Mouse (Mus musculus) E14TG2a.4 (cell line): ENCODE data around the gene Zfp366.
A peak's percentile ranks its signal among the peaks of the same experiment; 100 is the strongest.

ENCODE experiments used
- H3K27me3 ChIP-seq: 2 replicates; pipeline ENCODE4 v1.6.1; 2014; ENCODE audit warnings: low read length, control low read depth; ENCODE audit not compliant: insufficient read depth
- H3K36me3 ChIP-seq: 2 replicates; pipeline ENCODE4 v1.6.1; 2014; ENCODE audit warnings: low read length, control low read depth; ENCODE audit not compliant: insufficient read depth
- H3K4me1 ChIP-seq: replicated peaks from 2 replicates; pipeline ENCODE4 v1.6.1; 2014; ENCODE audit warnings: low read depth, low read length, control low read depth
- H3K4me3 ChIP-seq: replicated peaks from 2 replicates; pipeline ENCODE4 v1.5.1; 2014; ENCODE audit warnings: mild to moderate bottlenecking, low read length
- H3K9me3 ChIP-seq: 2 replicates; pipeline ENCODE4 v1.6.1; 2014; ENCODE audit warnings: low read length, control low read depth
- CTCF ChIP-seq: conservative IDR thresholded peaks from 2 replicates; pipeline ENCODE4 v1.5.1; 2014; ENCODE audit warnings: low read length
- NANOG ChIP-seq: IDR thresholded peaks from 2 replicates; pipeline ENCODE4 v1.6.1; 2014; ENCODE audit warnings: borderline replicate concordance, low read length, mixed read lengths
- POU5F1 ChIP-seq: IDR thresholded peaks from 2 replicates; pipeline ENCODE4 v1.6.1; 2014; ENCODE audit warnings: low read length, borderline replicate concordance

Zfp366 gene

DNA sequence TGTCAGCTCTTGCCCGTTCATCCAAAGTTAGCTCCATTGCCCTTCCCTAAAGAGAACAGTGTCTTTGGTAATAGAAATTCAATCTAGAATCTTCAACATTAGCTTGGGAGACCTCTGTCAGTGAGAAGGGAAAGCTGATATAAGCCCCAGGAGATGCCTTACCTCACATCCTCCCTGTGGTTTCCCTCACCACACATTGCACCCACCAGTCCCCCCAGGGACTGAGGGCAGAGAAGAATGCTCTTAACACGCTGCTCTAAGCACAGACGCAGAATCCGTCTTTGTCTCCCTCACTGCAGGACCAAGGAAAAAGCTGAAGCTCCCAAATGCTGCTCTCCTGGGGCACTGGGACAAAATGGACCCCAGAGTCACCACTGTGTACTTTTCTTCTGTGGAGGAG, 58.3 kb downstream of the Zfp366 start:
- Histone ChIP-seq H3K36me3 (no peaks in the 10 kb centered on the region), H3K27me3 (peaks cover 12% of the 10 kb centered on the region; the same call in 1 of the 2 replicates), H3K9me3 (no peaks in the 10 kb centered on the region), H3K4me1 (peaks cover 44% of the 10 kb centered on the region), H3K4me3 (no peak overlapping the region)
- TF ChIP-seq NANOG (no peak), CTCF (no peak), POU5F1 (no peak)

- H3K4me3 ChIP-seq: no peak overlapping the region
- no peaks in the 10 kb centered on the region for H3K36me3 ChIP-seq
- peaks cover 12% of the 10 kb centered on the region; the same call in 1 of the 2 replicates for H3K27me3 ChIP-seq
- H3K9me3 ChIP-seq: no peaks in the 10 kb centered on the region
- no peak for TF ChIP-seq NANOG
- TF ChIP-seq CTCF: no peak
- peaks cover 40% of the 10 kb centered on the region for H3K4me1 ChIP-seq
Observed at GRCm38 (mm10) chr13:99243831-99244230, 59.2 kb downstream of the Zfp366 start.

DNA sequence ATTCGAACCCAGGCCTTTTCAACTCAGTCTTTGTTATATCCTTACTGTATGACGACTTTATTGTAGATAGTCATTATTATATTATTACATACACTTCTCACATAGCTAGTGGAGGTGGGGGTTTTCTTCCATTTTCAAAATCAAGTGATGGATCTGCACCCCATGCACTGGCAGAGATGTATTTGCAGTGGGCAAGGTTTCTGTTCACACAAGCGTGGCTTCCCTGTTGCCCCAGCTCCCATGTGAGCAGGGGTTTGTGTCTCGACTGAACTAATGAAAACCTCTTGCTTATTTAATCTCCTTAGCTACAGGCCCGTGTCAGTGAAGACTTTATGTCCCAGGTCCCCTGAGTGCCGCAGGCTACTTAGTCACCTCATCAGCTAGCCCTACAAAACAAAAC, 59.8 kb downstream of the Zfp366 start:
- no peak for TF ChIP-seq NANOG
- H3K4me1 ChIP-seq: peaks cover 33% of the 10 kb centered on the region
- H3K36me3 ChIP-seq: no peaks in the 10 kb centered on the region
- no peaks in the 10 kb centered on the region for H3K9me3 ChIP-seq
- peaks cover 12% of the 10 kb centered on the region; the same call in 1 of the 2 replicates for H3K27me3 ChIP-seq
- no peak overlapping the region for H3K4me3 ChIP-seq

- no peak for TF ChIP-seq POU5F1
- H3K4me1 ChIP-seq: peaks cover 29% of the 10 kb centered on the region
- H3K27me3 ChIP-seq: peaks cover 12% of the 10 kb centered on the region; the same call in 1 of the 2 replicates
- no peaks in the 10 kb centered on the region for H3K9me3 ChIP-seq
- H3K4me3 ChIP-seq: 0 out of 2 replicates have a peak overlapping the region, but pooled peaks have one; percentile 13
- H3K36me3 ChIP-seq: no peaks in the 10 kb centered on the region
Observed at GRCm38 (mm10) chr13:99244896-99245295, 60.3 kb downstream of the Zfp366 start.

GRCm38 (mm10) chr13:99245916-99246460, 61.4 kb downstream of the Zfp366 start:
- peak overlapping the region; percentile 43; the same call in 1 of the 2 replicates for H3K4me3 ChIP-seq
- peaks cover 12% of the 10 kb centered on the region; the same call in 1 of the 2 replicates for H3K27me3 ChIP-seq
- H3K36me3 ChIP-seq: no peaks in the 10 kb centered on the region
- no peak for TF ChIP-seq POU5F1
- no peak for TF ChIP-seq CTCF
- no peak for TF ChIP-seq NANOG
- H3K4me1 ChIP-seq: peaks cover 26% of the 10 kb centered on the region
- H3K9me3 ChIP-seq: no peaks in the 10 kb centered on the region

GRCm38 (mm10) chr13:99250806-99251205, 66.2 kb downstream of the Zfp366 start:
- H3K4me3 ChIP-seq: no peak overlapping the region
- H3K36me3 ChIP-seq: no peaks in the 10 kb centered on the region
- peaks cover 3% of the 10 kb centered on the region; the same call in 1 of the 2 replicates for H3K9me3 ChIP-seq
- peaks cover 4% of the 10 kb centered on the region; the same call in 1 of the 2 replicates for H3K27me3 ChIP-seq
- TF ChIP-seq NANOG (no peak), CTCF (no peak), POU5F1 (no peak)
- peaks cover 9% of the 10 kb centered on the region for H3K4me1 ChIP-seq

DNA sequence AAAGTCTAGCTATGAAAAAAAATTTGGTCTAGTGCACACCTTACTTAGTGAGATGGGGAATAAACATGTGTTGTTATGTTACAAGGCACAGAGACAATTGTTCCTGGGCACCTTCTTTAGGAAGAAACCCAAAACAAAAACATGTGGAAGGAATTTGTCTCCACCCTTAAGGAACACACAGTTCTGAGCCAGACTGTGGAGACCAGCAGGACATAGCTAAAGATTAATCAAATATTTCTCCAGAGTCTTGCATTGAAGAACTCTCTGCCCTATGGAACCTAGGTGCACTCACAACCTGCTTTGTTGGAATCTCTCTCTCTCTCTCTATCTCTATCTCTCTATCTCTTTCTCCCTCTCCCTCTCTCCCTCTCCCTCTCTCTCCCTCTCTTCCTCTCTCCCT, 69.6 kb downstream of the Zfp366 start:
- Histone ChIP-seq H3K4me1 (no peaks in the 10 kb centered on the region; the same call in 1 of the 2 replicates), H3K9me3 (peaks cover 3% of the 10 kb centered on the region; the same call in 1 of the 2 replicates), H3K27me3 (no peaks in the 10 kb centered on the region; the same call in 1 of the 2 replicates), H3K36me3 (no peaks in the 10 kb centered on the region), H3K4me3 (no peak overlapping the region)
- TF ChIP-seq POU5F1: no peak
- no peak for TF ChIP-seq CTCF
- no peak for TF ChIP-seq NANOG

DNA sequence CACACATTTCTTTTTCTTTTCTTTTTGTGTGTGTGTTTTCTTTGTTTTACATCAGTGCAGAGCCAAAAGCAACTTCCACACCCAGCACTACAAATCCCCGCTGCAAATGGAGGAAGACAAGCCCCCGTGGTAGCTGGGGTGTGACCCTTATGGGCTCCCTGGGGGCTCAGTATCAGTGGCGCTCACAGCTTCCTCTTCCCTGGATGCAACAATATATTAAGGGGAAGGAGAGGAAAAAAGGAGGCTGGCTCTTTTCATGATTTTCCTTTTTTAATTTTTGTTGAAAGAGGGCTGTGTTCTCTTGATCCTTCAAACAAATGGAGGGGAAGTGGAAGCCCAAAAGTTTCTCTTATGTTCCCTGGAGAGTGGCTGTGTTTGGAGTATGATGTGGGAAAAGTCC, 70.2 kb downstream of the Zfp366 start:
- no peaks in the 10 kb centered on the region for H3K36me3 ChIP-seq
- no peaks in the 10 kb centered on the region; the same call in 1 of the 2 replicates for H3K4me1 ChIP-seq
- peaks cover 3% of the 10 kb centered on the region; the same call in 1 of the 2 replicates for H3K9me3 ChIP-seq
- H3K4me3 ChIP-seq: no peak overlapping the region
- no peaks in the 10 kb centered on the region; the same call in 1 of the 2 replicates for H3K27me3 ChIP-seq
- TF ChIP-seq POU5F1: no peak
- no peak for TF ChIP-seq NANOG
- TF ChIP-seq CTCF: no peak

GRCm38 (mm10) chr13:99256916-99257315, 72.3 kb downstream of the Zfp366 start:
- Histone ChIP-seq H3K4me1 (no peaks in the 10 kb centered on the region; the same call in 1 of the 2 replicates), H3K36me3 (no peaks in the 10 kb centered on the region), H3K27me3 (no peaks in the 10 kb centered on the region; the same call in 1 of the 2 replicates), H3K4me3 (no peak overlapping the region), H3K9me3 (peaks cover 3% of the 10 kb centered on the region; the same call in 1 of the 2 replicates)
- TF ChIP-seq NANOG (no peak), POU5F1 (no peak), CTCF (no peak)
